Mouse (Mus musculus) kidney, embryonic 16.5 days (tissue): ENCODE measurements at regions not wholly inside any gene's neighbourhood (a gene's known extent, or its start where the extent isn't known, plus 50 kb on each side); places are given as distances from the start of the nearest gene placed in this dataset.

Experiments used
- ATAC-seq: fragments of 200-750 bp; cut with Nextera tagmentation; 2 replicates; pipeline ENCODE4 v1.8.0; 2017; ENCODE audit warnings: moderate TSS enrichment; ENCODE audit not compliant: low FRiP score, low TSS enrichment
- H3K27ac ChIP-seq: fragments of 300-500 bp; sonication (generic); 2 replicates; pipeline ENCODE4 v1.5.1; 2014; ENCODE audit warnings: low read length
- H3K27me3 ChIP-seq: fragments of 300-500 bp; sonication (generic); 2 replicates; pipeline ENCODE4 v1.6.1; 2014; ENCODE audit warnings: low read length, control low read depth, mixed read lengths; ENCODE audit not compliant: insufficient read depth
- H3K36me3 ChIP-seq: fragments of 300-500 bp; sonication (generic); 2 replicates; pipeline ENCODE4 v1.6.1; 2014; ENCODE audit warnings: low read length, control low read depth, mixed read lengths; ENCODE audit not compliant: insufficient read depth
- H3K4me1 ChIP-seq: fragments of 300-500 bp; sonication (generic); 2 replicates; pipeline ENCODE4 v1.6.1; 2014; ENCODE audit warnings: low read length, control low read depth, mixed read lengths; ENCODE audit not compliant: insufficient read depth
- H3K4me2 ChIP-seq: fragments of 300-500 bp; sonication (generic); replicated peaks from 2 replicates; pipeline ENCODE4 v1.6.1; 2014; ENCODE audit warnings: low read depth, low read length
- H3K4me3 ChIP-seq: fragments of 300-500 bp; sonication (generic); 2 replicates; pipeline ENCODE4 v1.5.1; 2014; ENCODE audit warnings: mild to moderate bottlenecking, low read length
- H3K9ac ChIP-seq: fragments of 300-500 bp; sonication (generic); replicated peaks from 2 replicates; pipeline ENCODE4 v1.6.1; 2014; ENCODE audit warnings: low read length
- H3K9me3 ChIP-seq: fragments of 300-500 bp; sonication (generic); 2 replicates; pipeline ENCODE4 v1.6.1; 2016; ENCODE audit warnings: low read length, control low read depth
- WGBS: fragments of 180-500 bp; shearing (Covaris S2); extraction: QIAGEN DNeasy Blood & Tissue Kit; methylation state at CpG from one replicate; pipeline ENCODE4 v1.1.7; 2014; 5-methylcytosine and 5-hydroxymethylcytosine counted together

GRCm38 (mm10) chr14:76926416-76926815 is 110.2 kb upstream of the Ccdc122 start:
- Histone ChIP-seq H3K4me3 (no peak overlapping the region), H3K27me3 (no peaks in the 10 kb centered on the region), H3K27ac (peak overlapping the region; percentile 48), H3K36me3 (no peaks in the 10 kb centered on the region), H3K4me2 (no peak overlapping the region), H3K4me1 (peaks cover 16% of the 10 kb centered on the region), H3K9ac (no peak overlapping the region), H3K9me3 (no peaks in the 10 kb centered on the region)
- WGBS: 54% methylated on average over 7 of the region's 7 CpGs
- ATAC-seq: peak; percentile 7; the same call in 1 of the 2 replicates

GRCm38 (mm10) chr14:76922399-76922939 is 114.1 kb upstream of the Ccdc122 start:
- Histone ChIP-seq H3K9me3 (no peaks in the 10 kb centered on the region), H3K9ac (no peak overlapping the region), H3K27ac (no peak overlapping the region), H3K4me1 (peaks cover 13% of the 10 kb centered on the region), H3K27me3 (no peaks in the 10 kb centered on the region), H3K36me3 (no peaks in the 10 kb centered on the region), H3K4me3 (no peak overlapping the region), H3K4me2 (no peak overlapping the region)
- 65% methylated on average over 6 of the region's 6 CpGs for WGBS
- no peak for ATAC-seq

GRCm38 (mm10) chr14:76918091-76918490 is 118.5 kb upstream of the Ccdc122 start:
- H3K27ac ChIP-seq: no peak overlapping the region
- WGBS: 79% methylated on average over 3 of the region's 3 CpGs
- no peaks in the 10 kb centered on the region for H3K36me3 ChIP-seq
- no peak overlapping the region for H3K9ac ChIP-seq
- H3K27me3 ChIP-seq: no peaks in the 10 kb centered on the region
- peaks cover 4% of the 10 kb centered on the region; the same call in 1 of the 2 replicates for H3K4me1 ChIP-seq
- H3K4me2 ChIP-seq: no peak overlapping the region
- H3K9me3 ChIP-seq: no peaks in the 10 kb centered on the region
- no peak overlapping the region for H3K4me3 ChIP-seq
- no peak for ATAC-seq

GRCm38 (mm10) chr14:76917139-76917929 is 119.2 kb upstream of the Ccdc122 start:
- Histone ChIP-seq H3K4me3 (no peak overlapping the region), H3K27me3 (no peaks in the 10 kb centered on the region), H3K9ac (no peak overlapping the region), H3K4me2 (no peak overlapping the region), H3K36me3 (no peaks in the 10 kb centered on the region), H3K9me3 (no peaks in the 10 kb centered on the region), H3K27ac (no peak overlapping the region), H3K4me1 (peaks cover 11% of the 10 kb centered on the region)
- ATAC-seq: no peak
- 62% methylated on average over 10 of the region's 10 CpGs for WGBS

- no peak overlapping the region for H3K4me3 ChIP-seq
- ATAC-seq: no peak; the same call in 1 of the 2 replicates
- H3K36me3 ChIP-seq: no peaks in the 10 kb centered on the region
- H3K27me3 ChIP-seq: no peaks in the 10 kb centered on the region
- peaks cover 20% of the 10 kb centered on the region for H3K4me1 ChIP-seq
- H3K4me2 ChIP-seq: no peak overlapping the region
- H3K9ac ChIP-seq: no peak overlapping the region
- WGBS: 76% methylated on average over 3 of the region's 3 CpGs
- no peaks in the 10 kb centered on the region for H3K9me3 ChIP-seq
- peak overlapping the region; percentile 75; the same call in 1 of the 2 replicates for H3K27ac ChIP-seq
Observed at GRCm38 (mm10) chr14:76913850-76914249, 122.7 kb upstream of the Ccdc122 start.

GRCm38 (mm10) chr14:76912301-76913001 is 124.1 kb upstream of the Ccdc122 start:
- no peaks in the 10 kb centered on the region for H3K27me3 ChIP-seq
- no peak overlapping the region for H3K4me3 ChIP-seq
- H3K4me2 ChIP-seq: no peak overlapping the region
- H3K27ac ChIP-seq: peak overlapping the region; percentile 75
- H3K4me1 ChIP-seq: peaks cover 26% of the 10 kb centered on the region
- ATAC-seq: peak; percentile 91
- H3K9ac ChIP-seq: no peak overlapping the region
- no peaks in the 10 kb centered on the region for H3K36me3 ChIP-seq
- 4% methylated on average over 8 of the region's 8 CpGs for WGBS
- H3K9me3 ChIP-seq: no peaks in the 10 kb centered on the region

GRCm38 (mm10) chr14:76911271-76911670 is 125.3 kb upstream of the Ccdc122 start:
- H3K9ac ChIP-seq: no peak overlapping the region
- no peaks in the 10 kb centered on the region for H3K36me3 ChIP-seq
- 85% methylated on average over 5 of the region's 5 CpGs for WGBS
- no peaks in the 10 kb centered on the region for H3K9me3 ChIP-seq
- peak overlapping the region; percentile 31 for H3K27ac ChIP-seq
- no peak overlapping the region for H3K4me3 ChIP-seq
- no peak for ATAC-seq
- H3K27me3 ChIP-seq: no peaks in the 10 kb centered on the region
- peaks cover 26% of the 10 kb centered on the region for H3K4me1 ChIP-seq
- no peak overlapping the region for H3K4me2 ChIP-seq

GRCm38 (mm10) chr14:76910186-76910585 is 126.4 kb upstream of the Ccdc122 start:
- Histone ChIP-seq H3K9me3 (no peaks in the 10 kb centered on the region), H3K36me3 (no peaks in the 10 kb centered on the region), H3K27ac (no peak overlapping the region), H3K4me2 (no peak overlapping the region), H3K9ac (no peak overlapping the region), H3K4me3 (no peak overlapping the region), H3K4me1 (peaks cover 26% of the 10 kb centered on the region), H3K27me3 (no peaks in the 10 kb centered on the region)
- WGBS: 95% methylated on average over 5 of the region's 5 CpGs
- no peak for ATAC-seq

- WGBS: 50% methylated on average over 5 of the region's 5 CpGs
- ATAC-seq: no peak
Observed at GRCm38 (mm10) chr14:76907941-76908340, 128.6 kb upstream of the Ccdc122 start.

More at GRCm38 (mm10) chr14:76907941-76908340, 128.6 kb upstream of the Ccdc122 start:
- peak overlapping the region; percentile 3; the same call in 1 of the 2 replicates for H3K27ac ChIP-seq
- no peak overlapping the region for H3K9ac ChIP-seq
- no peaks in the 10 kb centered on the region for H3K36me3 ChIP-seq
- no peak overlapping the region for H3K4me3 ChIP-seq
- no peaks in the 10 kb centered on the region for H3K27me3 ChIP-seq
- H3K4me2 ChIP-seq: no peak overlapping the region
- H3K4me1 ChIP-seq: peaks cover 21% of the 10 kb centered on the region
- H3K9me3 ChIP-seq: no peaks in the 10 kb centered on the region
